Mouse (Mus musculus) heart, adult 2 months (tissue): ENCODE measurements at regions not wholly inside any gene's neighbourhood (a gene's known extent, or its start where the extent isn't known, plus 50 kb on each side); places are given as distances from the start of the nearest gene placed in this dataset.

Experiments used
- CTCF ChIP-seq: fragments of 200-600 bp; IDR thresholded peaks from 2 replicates; pipeline ENCODE4 v1.8.1; 2022; ENCODE audit warnings: antibody characterized with exemption, mild to moderate bottlenecking, moderate library complexity
- EP300 ChIP-seq: fragments of 200-500 bp; IDR thresholded peaks from 2 replicates; pipeline ENCODE4 v1.6.1; 2011; ENCODE audit warnings: low read depth, low read length, control low read depth; ENCODE audit not compliant: insufficient read depth
- POLR2A ChIP-seq: fragments of 200-500 bp; IDR thresholded peaks from 2 replicates; pipeline ENCODE4 v1.6.1; 2011; ENCODE audit warnings: mild to moderate bottlenecking, low read depth, low read length, control low read depth; ENCODE audit not compliant: insufficient read depth

DNA sequence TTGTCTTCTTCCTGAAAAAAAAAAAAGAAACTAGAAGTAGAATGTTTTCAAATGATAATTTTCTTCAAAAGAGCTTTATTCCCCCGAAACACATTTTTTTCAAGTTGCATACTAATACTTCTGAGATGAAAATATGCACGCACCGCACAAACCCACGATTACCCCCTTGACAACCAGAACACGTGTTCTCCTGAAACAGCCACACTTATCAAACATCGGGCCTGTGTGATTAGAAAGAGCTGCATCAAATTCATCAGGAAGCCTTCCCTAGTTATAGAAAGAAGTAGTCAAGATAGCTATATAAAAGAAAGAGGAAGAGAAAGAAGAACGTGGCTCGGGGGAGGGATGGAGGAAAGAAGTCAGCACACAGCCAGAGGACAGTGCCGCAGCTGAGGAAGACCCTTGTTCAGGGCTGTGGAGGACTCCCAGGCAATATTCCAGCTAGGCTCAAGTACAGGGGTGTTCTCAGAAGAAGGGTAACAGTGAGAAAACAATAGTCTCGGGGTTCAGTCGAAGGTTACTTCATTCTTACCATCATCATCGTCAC is 75.8 kb upstream of the Bach2 start:
- no peak for TF ChIP-seq EP300
- no peak for TF ChIP-seq CTCF
- TF ChIP-seq POLR2A = no peak
